Comparison of ENCODE assay signal across 13 mouse cellular contexts in genomic region chr10:120610076-120610475, GRCm38 (mm10).
DNase-seq lines count a peak whose midpoint lies in the region; ATAC-seq lines count a peak whose summit lies in the region.
"Had no signal": no experiment of that assay in that cellular context is flagged by ENCODE, and none has a peak within 500 bp of the region (broad histone marks: within the 10 kb centered on the region; RNA-seq: fewer than 3 reads in every experiment).

No protein-coding gene starts in this region.

- peak; percentile 31; the same call in 1 of the 2 replicates for ATAC-seq in frontal cortex, adult (ENCODE audit: low TSS enrichment)
- ATAC-seq: forebrain, embryonic 16.5 days had no signal

- no peak for DNase-seq in frontal cortex, postnatal 14 days (ENCODE audit: low spot score in 2 of 2)
- DNase-seq in right cerebral cortex, adult 18-20 months = peak; percentile 22
- no peak for DNase-seq in right cerebral cortex, postnatal 4 days
- DNase-seq in left cerebral cortex, postnatal 14 days (ENCODE audit: low spot score in 2 of 2) = peak; percentile 8 to 15
- DNase-seq in ovary, postnatal 14 days (ENCODE audit: low spot score) = no peak
- no peak for DNase-seq in urinary bladder, postnatal 14 days (ENCODE audit: low spot score)
- no peak for DNase-seq in kidney, postnatal 36 days
- DNase-seq: B cell, adult 2 months; cerebellum, adult 8-10 months; embryo, embryonic 11 days; gastrocnemius, postnatal 25 days had no signal

- intact Hi-C loops in left cerebral cortex, postnatal 14 days (cut with DNase I) = no loop called here

Comparison
In these comparisons a context has a peak if more than half of its experiments do, and no peak if none do; other contexts are left out.
1. DNase-seq: peak in right cerebral cortex, adult 18-20 months (single experiment) and left cerebral cortex, postnatal 14 days (2 of 2); none in frontal cortex, postnatal 14 days (0 of 2), right cerebral cortex, postnatal 4 days (single experiment), ovary, postnatal 14 days (single experiment), urinary bladder, postnatal 14 days (single experiment) and kidney, postnatal 36 days (0 of 2).